Mouse (Mus musculus) embryonic fibroblast, embryonic 13.5 days (primary cell): ENCODE results near the gene Gmip.

ENCODE experiments used
- CTCF ChIP-seq: IDR thresholded peaks from 2 replicates; pipeline ENCODE4 v1.5.1; 2011; ENCODE audit warnings: mild to moderate bottlenecking, control low read depth, low read length, moderate library complexity, borderline replicate concordance; ENCODE audit not compliant: insufficient read depth
- POLR2A ChIP-seq: IDR thresholded peaks from 2 replicates; pipeline ENCODE4 v1.6.1; 2011; ENCODE audit warnings: low read depth, mild to moderate bottlenecking, control low read depth, low read length, moderate library complexity

GRCm38 (mm10) chr8:69814881-69815280, 6.4 kb downstream of the Gmip start:
- no peak for TF ChIP-seq POLR2A
- no peak for TF ChIP-seq CTCF
